9 mouse cellular contexts compared by ENCODE assay signal in genomic region chr1:86389230-86389629, GRCm38 (mm10). TPM values are rescaled to one million over a fixed set of nuclear protein-coding genes. Genes with fewer than 3 reads are reported as not detected.
DNase-seq lines count a peak whose midpoint lies in the region; ATAC-seq lines count a peak whose summit lies in the region.
"Had no signal": no experiment of that assay in that cellular context is flagged by ENCODE, and none has a peak within 500 bp of the region (broad histone marks: within the 10 kb centered on the region; RNA-seq: fewer than 3 reads in every experiment).

No protein-coding gene starts in this region.

- H3K4me1 ChIP-seq in neural tube, embryonic 15.5 days, result no peaks in the 10 kb centered on the region

- peak; percentile 83 for ATAC-seq in common myeloid progenitor, adult 5-6 weeks (replicated peaks; ENCODE audit: low read depth, poor library complexity, severe bottlenecking)
- ATAC-seq in neural tube, embryonic 15.5 days (ENCODE audit: low FRiP score), result 0 out of 2 replicates have a peak, but pooled peaks have one; percentile 53

- WGBS in neural tube, embryonic 15.5 days, result 4% methylated on average over 11 of the region's 11 CpGs

- H3K9ac ChIP-seq in neural tube, embryonic 15.5 days (replicated peaks), result no peak overlapping the region

- intact Hi-C loops in gastrocnemius, postnatal 14 days (cut with DNase I; ENCODE audit: low total_unique reads), result no loop called here

- no peaks in the 10 kb centered on the region for H3K36me3 ChIP-seq in neural tube, embryonic 15.5 days

- H3K4me3 ChIP-seq in neural tube, embryonic 15.5 days (replicated peaks), result no peak overlapping the region
- H3K4me3 ChIP-seq: erythroblast, embryonic 14.5 days had no signal

- no peak overlapping the region for H3K4me2 ChIP-seq in neural tube, embryonic 15.5 days

- H3K27ac ChIP-seq in neural tube, embryonic 15.5 days (replicated peaks), result no peak overlapping the region

- 0 out of 2 replicates have a peak, but pooled peaks cover 2% of the 10 kb centered on the region for H3K27me3 ChIP-seq in neural tube, embryonic 15.5 days (replicated peaks)

- no peaks in the 10 kb centered on the region for H3K9me3 ChIP-seq in neural tube, embryonic 15.5 days (replicated peaks)

- DNase-seq in 416B (ENCODE audit: low read depth), result peak; percentile 60
- DNase-seq in ZHBTc4 (ENCODE audit: low read depth, low spot score), result peak; percentile 88
- peak; percentile 70 for DNase-seq in gastrocnemius, postnatal 14 days
- peak; percentile 11 to 67 for DNase-seq in kidney, adult 8-10 months
- DNase-seq in lung, adult 18-20 months, result peak; percentile 63 to 67
- peak; percentile 77 for DNase-seq in testis, postnatal 14 days (ENCODE audit: low spot score)

RNA-seq across cellular contexts. Expression of gene Ncl, which starts 30.0 kb away (rescaled TPM):
- total RNA-seq in common myeloid progenitor, adult 5-6 weeks (2017), result 938 and 1,055 TPM in 2 replicates
- 100 to 1,000 TPM; 107 to 120 TPM for total RNA-seq in gastrocnemius, postnatal 14 days (2021)
- 189 and 296 TPM in 2 replicates for polyA plus RNA-seq in neural tube, embryonic 15.5 days (2015; fragmentation: Nextera tagmentation; extraction: Ambion mirVana)

RNA-seq across cellular contexts. Expression of gene Nmur1, which starts 36.8 kb away (rescaled TPM):
- total RNA-seq in common myeloid progenitor, adult 5-6 weeks (2017), result not detected in 2 replicates
- total RNA-seq in gastrocnemius, postnatal 14 days (2021), result not detected
- polyA plus RNA-seq in neural tube, embryonic 15.5 days (2015; fragmentation: Nextera tagmentation; extraction: Ambion mirVana), result 0.13 TPM in 1 of 2 replicates, not detected in the other
- polyA plus RNA-seq: erythroblast, embryonic 14.5 days had no signal

RNA-seq across cellular contexts. Expression of gene Tex44, which starts 36.9 kb away (rescaled TPM):
- not detected in 2 replicates for total RNA-seq in common myeloid progenitor, adult 5-6 weeks (2017)
- total RNA-seq in gastrocnemius, postnatal 14 days (2021), result not detected
- polyA plus RNA-seq in neural tube, embryonic 15.5 days (2015; fragmentation: Nextera tagmentation; extraction: Ambion mirVana), result not detected in 2 replicates
- polyA plus RNA-seq: erythroblast, embryonic 14.5 days had no signal
